Mouse (Mus musculus) kidney, embryonic 14.5 days (tissue): Measurements from ENCODE around the gene Atg9b. TPM values are rescaled to one million over a fixed set of nuclear protein-coding genes. Genes with fewer than 3 reads are reported as not detected.

Experiments used
- ATAC-seq: fragments of 200-750 bp; cut with Nextera tagmentation; 2 replicates; pipeline ENCODE4 v1.8.0; 2017; ENCODE audit warnings: moderate number of reproducible peaks, mild to moderate bottlenecking, moderate TSS enrichment, moderate library complexity; ENCODE audit not compliant: low FRiP score, low TSS enrichment
- H3K27ac ChIP-seq: fragments of 300-500 bp; sonication (generic); 2 replicates; pipeline ENCODE4 v1.5.1; 2014; ENCODE audit warnings: low read depth, mild to moderate bottlenecking, low read length, moderate library complexity, mixed read lengths
- H3K27me3 ChIP-seq: fragments of 300-500 bp; sonication (generic); 2 replicates; pipeline ENCODE4 v1.6.1; 2014; ENCODE audit warnings: mild to moderate bottlenecking, low read length; ENCODE audit not compliant: control insufficient read depth, insufficient read depth
- H3K36me3 ChIP-seq: fragments of 300-500 bp; sonication (generic); 2 replicates; pipeline ENCODE4 v1.6.1; 2014; ENCODE audit warnings: low read length, mixed read lengths; ENCODE audit not compliant: control insufficient read depth, insufficient read depth
- H3K4me1 ChIP-seq: fragments of 300-500 bp; sonication (generic); 2 replicates; pipeline ENCODE4 v1.6.1; 2014; ENCODE audit warnings: low read length, mixed read lengths; ENCODE audit not compliant: control insufficient read depth, insufficient read depth
- H3K4me2 ChIP-seq: fragments of 300-500 bp; sonication (generic); replicated peaks from 2 replicates; pipeline ENCODE4 v1.6.1; 2014; ENCODE audit warnings: low read depth, mild to moderate bottlenecking, low read length
- H3K4me3 ChIP-seq: fragments of 300-500 bp; sonication (generic); 2 replicates; pipeline ENCODE4 v1.5.1; 2014; ENCODE audit warnings: mild to moderate bottlenecking, low read length
- H3K9ac ChIP-seq: fragments of 300-500 bp; sonication (generic); 2 replicates; pipeline ENCODE4 v1.6.1; 2014; ENCODE audit warnings: low read depth, mild to moderate bottlenecking, low read length, moderate library complexity
- H3K9me3 ChIP-seq: fragments of 300-500 bp; sonication (generic); 2 replicates; pipeline ENCODE4 v1.6.1; 2016; ENCODE audit warnings: low read length; ENCODE audit not compliant: control insufficient read depth
- WGBS: fragments of 180-500 bp; shearing (Covaris S2); extraction: QIAGEN DNeasy Blood & Tissue Kit; methylation state at CpG from one replicate; pipeline ENCODE4 v1.1.7; 2014; 5-methylcytosine and 5-hydroxymethylcytosine counted together
- polyA plus RNA-seq: library from polyadenylated mRNA; unstranded; fragments of >200 nt; fragmentation: Nextera tagmentation; extraction: Ambion mirVana; gene quantifications from 2 replicates; pipeline ENCODE4 v1.2.1, GENCODE M21; 2014

Atg9b gene
- 1.1 and 1.3 TPM in 2 replicates for polyA plus RNA-seq

- Histone ChIP-seq H3K36me3 (no peaks in the 10 kb centered on the region), H3K9me3 (no peaks in the 10 kb centered on the region), H3K27ac (no peak within 1 kb of the TSS), H3K4me1 (peaks cover 21% of the 10 kb centered on the region), H3K4me2 (no peak within 1 kb of the TSS), H3K4me3 (no peak within 1 kb of the TSS), H3K27me3 (peaks cover 14% of the 10 kb centered on the region), H3K9ac (no peak within 1 kb of the TSS)
- 83% methylated on average over 7 of the region's 7 CpGs for WGBS
- no peak for ATAC-seq
Measured at GRCm38 (mm10) chr5:24391864-24392263, at the start of gene Atg9b. Atg9b (minus strand) TSS chr5:24392143.

GRCm38 (mm10) chr5:24441187-24441586 lies 49.2 kb upstream of the Atg9b start:
- Histone ChIP-seq H3K4me3 (no peak overlapping the region), H3K36me3 (peaks cover 68% of the 10 kb centered on the region), H3K4me1 (peaks cover 12% of the 10 kb centered on the region), H3K27ac (no peak overlapping the region), H3K9ac (no peak overlapping the region), H3K9me3 (no peaks in the 10 kb centered on the region), H3K27me3 (no peaks in the 10 kb centered on the region), H3K4me2 (no peak overlapping the region)
- 93% methylated on average over 8 of the region's 8 CpGs for WGBS
- ATAC-seq: no peak

GRCm38 (mm10) chr5:24433993-24434392 lies 42.0 kb upstream of the Atg9b start:
- ATAC-seq: no peak
- H3K36me3 ChIP-seq: peaks cover 90% of the 10 kb centered on the region
- H3K9me3 ChIP-seq: no peaks in the 10 kb centered on the region
- 90% methylated on average over 8 of the region's 8 CpGs for whole genome bisulfite sequencing
- H3K9ac ChIP-seq: no peak overlapping the region
- no peaks in the 10 kb centered on the region for H3K4me1 ChIP-seq
- H3K27me3 ChIP-seq: no peaks in the 10 kb centered on the region
- no peak overlapping the region for H3K4me3 ChIP-seq
- H3K4me2 ChIP-seq: no peak overlapping the region
- H3K27ac ChIP-seq: no peak overlapping the region

- 22% methylated on average over 9 of the region's 9 CpGs for WGBS
- Histone ChIP-seq H3K9ac (peak overlapping the region; percentile 38), H3K27ac (peak overlapping the region; percentile 38; the same call in 1 of the 2 replicates), H3K4me3 (peak overlapping the region; percentile 22; the same call in 1 of the 2 replicates), H3K36me3 (peaks cover 43% of the 10 kb centered on the region), H3K4me2 (peak overlapping the region; percentile 34), H3K27me3 (no peaks in the 10 kb centered on the region), H3K4me1 (peaks cover 25% of the 10 kb centered on the region), H3K9me3 (no peaks in the 10 kb centered on the region)
- ATAC-seq: no peak
Measured at GRCm38 (mm10) chr5:24428596-24428995, 36.7 kb upstream of the Atg9b start.

- 0 out of 2 replicates have a peak, but pooled peaks have one; percentile 2 for ATAC-seq
- no peaks in the 10 kb centered on the region for H3K27me3 ChIP-seq
- 7% methylated on average over 15 of the region's 15 CpGs for WGBS
- no peaks in the 10 kb centered on the region for H3K9me3 ChIP-seq
- H3K4me3 ChIP-seq: peak overlapping the region; percentile 22; the same call in 1 of the 2 replicates
- peak overlapping the region; percentile 34 for H3K4me2 ChIP-seq
- H3K9ac ChIP-seq: peak overlapping the region; percentile 38
- H3K4me1 ChIP-seq: peaks cover 25% of the 10 kb centered on the region
- peak overlapping the region; percentile 38; the same call in 1 of the 2 replicates for H3K27ac ChIP-seq
- peaks cover 37% of the 10 kb centered on the region for H3K36me3 ChIP-seq
Measured at GRCm38 (mm10) chr5:24427981-24428402, 36.0 kb upstream of the Atg9b start.

GRCm38 (mm10) chr5:24427285-24427633 lies 35.3 kb upstream of the Atg9b start:
- 20% methylated on average over 12 of the region's 12 CpGs for WGBS
- peak overlapping the region; percentile 9; the same call in 1 of the 2 replicates for H3K9ac ChIP-seq
- peak overlapping the region; percentile 49; the same call in 1 of the 2 replicates for H3K27ac ChIP-seq
- no peaks in the 10 kb centered on the region for H3K27me3 ChIP-seq
- peak overlapping the region; percentile 86 for H3K4me2 ChIP-seq
- H3K4me3 ChIP-seq: peak overlapping the region; percentile 63; the same call in 1 of the 2 replicates
- H3K9me3 ChIP-seq: no peaks in the 10 kb centered on the region
- H3K36me3 ChIP-seq: peaks cover 30% of the 10 kb centered on the region
- H3K4me1 ChIP-seq: peaks cover 31% of the 10 kb centered on the region
- ATAC-seq: no peak

- Histone ChIP-seq H3K4me1 (peaks cover 31% of the 10 kb centered on the region), H3K36me3 (peaks cover 25% of the 10 kb centered on the region), H3K27me3 (no peaks in the 10 kb centered on the region), H3K4me2 (peak overlapping the region; percentile 86), H3K9ac (peak overlapping the region; percentile 66; the same call in 1 of the 2 replicates), H3K4me3 (peak overlapping the region; percentile 63), H3K27ac (no peak overlapping the region), H3K9me3 (no peaks in the 10 kb centered on the region)
- 9% methylated on average over 9 of the region's 9 CpGs for WGBS
- no peak for ATAC-seq
Measured at GRCm38 (mm10) chr5:24426556-24427284, 34.8 kb upstream of the Atg9b start.

- no peak for ATAC-seq
Measured at GRCm38 (mm10) chr5:24426037-24426432, 34.1 kb upstream of the Atg9b start.

GRCm38 (mm10) chr5:24425421-24426036 lies 33.6 kb upstream of the Atg9b start:
- no peak; the same call in 1 of the 2 replicates for ATAC-seq
- Histone ChIP-seq H3K9ac (peak overlapping the region; percentile 66), H3K27ac (peak overlapping the region; percentile 32; the same call in 1 of the 2 replicates), H3K27me3 (no peaks in the 10 kb centered on the region), H3K4me3 (peak overlapping the region; percentile 63), H3K4me1 (peaks cover 31% of the 10 kb centered on the region), H3K4me2 (peak overlapping the region; percentile 86), H3K9me3 (no peaks in the 10 kb centered on the region), H3K36me3 (peaks cover 21% of the 10 kb centered on the region)
- WGBS: 0% methylated on average over 25 of the region's 30 CpGs

More at GRCm38 (mm10) chr5:24426037-24426432, 34.1 kb upstream of the Atg9b start:
- Histone ChIP-seq H3K27me3 (no peaks in the 10 kb centered on the region), H3K4me1 (peaks cover 31% of the 10 kb centered on the region), H3K27ac (no peak overlapping the region), H3K36me3 (peaks cover 21% of the 10 kb centered on the region), H3K4me3 (peak overlapping the region; percentile 63), H3K4me2 (peak overlapping the region; percentile 86), H3K9ac (peak overlapping the region; percentile 66; the same call in 1 of the 2 replicates), H3K9me3 (no peaks in the 10 kb centered on the region)
- 3% methylated on average over 10 of the region's 10 CpGs for WGBS
